Comparison of ENCODE assay signal across 11 mouse cellular contexts in genomic region chr17:25686323-25686722, GRCm38 (mm10). TPM values are rescaled to one million over a fixed set of nuclear protein-coding genes. Genes with fewer than 3 reads are reported as not detected.
DNase-seq lines count a peak whose midpoint lies in the region; ATAC-seq and TF ChIP-seq lines count a peak whose summit lies in the region.
"Had no signal": no experiment of that assay in that cellular context is flagged by ENCODE, and none has a peak within 500 bp of the region (broad histone marks: within the 10 kb centered on the region; RNA-seq: fewer than 3 reads in every experiment).

No protein-coding gene starts in this region.

- H3K4me3 ChIP-seq in forebrain, embryonic 11.5 days (ENCODE audit: low read depth, low read length), result no peak overlapping the region
- no peak overlapping the region for H3K4me3 ChIP-seq in forebrain, embryonic 15.5 days
- no peak overlapping the region for H3K4me3 ChIP-seq in liver, embryonic 11.5 days (ENCODE audit: low read depth, low read length)
- H3K4me3 ChIP-seq in CH12.LX (replicated peaks in 1 of 3; ENCODE audit: low read depth in 2 of 3, low read length in 2 of 3, poor library complexity in 1 of 3), result no peak overlapping the region
- no peak overlapping the region for H3K4me3 ChIP-seq in embryonic fibroblast, embryonic 13.5 days (ENCODE audit: insufficient read depth, low read length)
- H3K4me3 ChIP-seq: heart, embryonic 13.5 days; liver, embryonic 15.5 days had no signal

- DNase-seq in forebrain, embryonic 11.5 days (ENCODE audit: low spot score), result peak; percentile 70
- DNase-seq in liver (peak; percentile 14), CH12.LX (ENCODE audit: extremely low read depth) (peak; percentile 17)
- no peak for DNase-seq in liver, embryonic 11.5 days (ENCODE audit: low spot score)
- no peak for DNase-seq in frontal cortex, postnatal 25 days (ENCODE audit: low spot score in 2 of 2)
- DNase-seq in adrenal gland, adult (ENCODE audit: inconsistent age in 2 of 2, low spot score in 1 of 2), result no peak

- TF ChIP-seq RAD21 in CH12.LX (IDR thresholded peaks at IDR 0.05; ENCODE audit: low read depth, low read length), result no peak; the same call in 1 of the 2 replicates

- dilution Hi-C loops in CH12.LX (cut with MboI; ENCODE audit: extremely low pct_ligation_motif_present, extremely low pct_unique_long_range_greater_than_20kb, low sequenced_read_pairs), result no loop called here

- H3K79me2 ChIP-seq in CH12.LX (replicated peaks; ENCODE audit: control insufficient read depth, extremely low read depth, insufficient read depth, poor library complexity, severe bottlenecking), result no peaks in the 10 kb centered on the region

- H3K9ac ChIP-seq in forebrain, embryonic 11.5 days (ENCODE audit: low read length), result no peak overlapping the region
- no peak overlapping the region for H3K9ac ChIP-seq in forebrain, embryonic 15.5 days (replicated peaks)
- no peak overlapping the region for H3K9ac ChIP-seq in liver, embryonic 11.5 days (ENCODE audit: low read depth, low read length)
- H3K9ac ChIP-seq in CH12.LX (ENCODE audit: insufficient read depth, low read depth), result no peak overlapping the region
- H3K9ac ChIP-seq: heart, embryonic 13.5 days; liver, embryonic 15.5 days had no signal

- H3K27me3 ChIP-seq in forebrain, embryonic 11.5 days (ENCODE audit: control insufficient read depth, insufficient read depth, low read length), result no peaks in the 10 kb centered on the region
- H3K27me3 ChIP-seq in forebrain, embryonic 15.5 days, result no peaks in the 10 kb centered on the region
- peaks cover 10% of the 10 kb centered on the region; the same call in 1 of the 2 replicates for H3K27me3 ChIP-seq in liver, embryonic 11.5 days (replicated peaks; ENCODE audit: control insufficient read depth, insufficient read depth, low read length)
- H3K27me3 ChIP-seq in CH12.LX (replicated peaks), result peaks cover 88% of the 10 kb centered on the region

- H3K36me3 ChIP-seq in forebrain, embryonic 11.5 days (ENCODE audit: control insufficient read depth, insufficient read depth, low read length), result no peaks in the 10 kb centered on the region
- H3K36me3 ChIP-seq in forebrain, embryonic 15.5 days, result no peaks in the 10 kb centered on the region
- H3K36me3 ChIP-seq in liver, embryonic 11.5 days (ENCODE audit: control insufficient read depth, insufficient read depth, low read length), result no peaks in the 10 kb centered on the region
- H3K36me3 ChIP-seq in CH12.LX (replicated peaks in 1 of 2; ENCODE audit: control insufficient read depth in 1 of 2, insufficient read depth in 1 of 2, low read length in 1 of 2), result no peaks in the 10 kb centered on the region
- H3K36me3 ChIP-seq: heart, embryonic 13.5 days; liver, embryonic 15.5 days had no signal

- no peak for TF ChIP-seq POLR2A in CH12.LX (IDR thresholded peaks at IDR 0.05; ENCODE audit: low read depth, low read length)
- no peak for TF ChIP-seq POLR2A in embryonic fibroblast, embryonic 13.5 days (IDR thresholded peaks at IDR 0.05; ENCODE audit: low read depth, low read length)

- 57% methylated on average over 7 of the region's 7 CpGs for WGBS in forebrain, embryonic 11.5 days
- 50% methylated on average over 7 of the region's 7 CpGs for WGBS in forebrain, embryonic 15.5 days
- WGBS in liver, embryonic 11.5 days, result 35% methylated on average over 7 of the region's 7 CpGs

- no peak for TF ChIP-seq EP300 in CH12.LX (IDR thresholded peaks at IDR 0.05; ENCODE audit: low read length)

- H3K27ac ChIP-seq in forebrain, embryonic 11.5 days (ENCODE audit: low read depth, low read length), result no peak overlapping the region
- no peak overlapping the region for H3K27ac ChIP-seq in forebrain, embryonic 15.5 days (replicated peaks)
- H3K27ac ChIP-seq in liver, embryonic 11.5 days (ENCODE audit: low read depth, low read length), result no peak overlapping the region
- no peak overlapping the region for H3K27ac ChIP-seq in CH12.LX (ENCODE audit: insufficient read depth, low read depth)
- H3K27ac ChIP-seq in embryonic fibroblast, embryonic 13.5 days (ENCODE audit: insufficient read depth, low read length), result no peak overlapping the region
- H3K27ac ChIP-seq: heart, embryonic 13.5 days; liver, embryonic 15.5 days had no signal

- H3K4me2 ChIP-seq in forebrain, embryonic 11.5 days (ENCODE audit: low read depth, low read length, severe bottlenecking), result no peak overlapping the region
- no peak overlapping the region for H3K4me2 ChIP-seq in forebrain, embryonic 15.5 days (replicated peaks)
- H3K4me2 ChIP-seq in liver, embryonic 11.5 days, result no peak overlapping the region
- H3K4me2 ChIP-seq in CH12.LX (ENCODE audit: insufficient read depth, low read depth, poor library complexity, severe bottlenecking), result no peak overlapping the region
- H3K4me2 ChIP-seq: heart, embryonic 13.5 days; liver, embryonic 15.5 days had no signal

- peak; percentile 11 to 33; a peak in 2 of 4 replicates for TF ChIP-seq CTCF in CH12.LX (conservative IDR thresholded peaks at IDR 0.05 in 1 of 2, IDR thresholded peaks at IDR 0.05 in 1 of 2; ENCODE audit: low read depth in 2 of 2, low read length in 2 of 2)
- peak; percentile 35; the same call in 1 of the 2 replicates for TF ChIP-seq CTCF in embryonic fibroblast, embryonic 13.5 days (IDR thresholded peaks at IDR 0.05; ENCODE audit: borderline replicate concordance, insufficient read depth, low read length)

- H3K9me3 ChIP-seq in forebrain, embryonic 11.5 days (ENCODE audit: control insufficient read depth, low read length), result no peaks in the 10 kb centered on the region
- H3K9me3 ChIP-seq in forebrain, embryonic 15.5 days, result no peaks in the 10 kb centered on the region
- no peaks in the 10 kb centered on the region for H3K9me3 ChIP-seq in liver, embryonic 11.5 days (ENCODE audit: control insufficient read depth, low read length)
- no peaks in the 10 kb centered on the region for H3K9me3 ChIP-seq in CH12.LX (replicated peaks; ENCODE audit: low read length)
- H3K9me3 ChIP-seq: heart, embryonic 13.5 days; liver, embryonic 15.5 days had no signal

- in situ Hi-C loops in CH12.LX (cut with MboI; ENCODE audit: low pct_ligation_motif_present, low pct_unique_long_range_greater_than_20kb, low sequenced_read_pairs), result no loop called here

- no peak for ATAC-seq in forebrain, embryonic 11.5 days (replicated peaks; ENCODE audit: low FRiP score)
- ATAC-seq in forebrain, embryonic 15.5 days (replicated peaks), result no peak
- ATAC-seq in liver, embryonic 11.5 days (replicated peaks; ENCODE audit: low FRiP score), result no peak

- no peaks in the 10 kb centered on the region for H3K4me1 ChIP-seq in forebrain, embryonic 11.5 days (replicated peaks; ENCODE audit: control insufficient read depth, insufficient read depth, low read length)
- peaks cover 6% of the 10 kb centered on the region; the same call in 1 of the 2 replicates for H3K4me1 ChIP-seq in forebrain, embryonic 15.5 days
- H3K4me1 ChIP-seq in liver, embryonic 11.5 days (replicated peaks; ENCODE audit: control insufficient read depth, insufficient read depth, low read length), result no peaks in the 10 kb centered on the region
- no peaks in the 10 kb centered on the region for H3K4me1 ChIP-seq in CH12.LX (ENCODE audit: control insufficient read depth in 1 of 2, insufficient read depth in 2 of 2)
- H3K4me1 ChIP-seq in embryonic fibroblast, embryonic 13.5 days (ENCODE audit: control insufficient read depth, insufficient read depth, low read length), result no peaks in the 10 kb centered on the region
- H3K4me1 ChIP-seq: heart, embryonic 13.5 days; liver, embryonic 15.5 days had no signal

TF ChIP-seq in CH12.LX, 34 proteins besides CTCF, POLR2A, EP300 and RAD21 (continues in another document):
- TF ChIP-seq NRF1 (IDR thresholded peaks at IDR 0.05; ENCODE audit: low read depth, low read length) (no peak), MXI1 (IDR thresholded peaks at IDR 0.05; ENCODE audit: low read depth, low read length) (no peak), ELF1 (IDR thresholded peaks at IDR 0.05; ENCODE audit: low read depth, low read length) (no peak)

RNA-seq across cellular contexts. Expression of gene Gng13, which starts 30.6 kb away (rescaled TPM):
- polyA plus RNA-seq in forebrain, embryonic 11.5 days (2014; fragmentation: Nextera tagmentation; extraction: Ambion mirVana), result 0.92 and 1.8 TPM in 2 replicates
- 1.6 and 1.7 TPM in 2 replicates for polyA plus RNA-seq in forebrain, embryonic 15.5 days (2015; fragmentation: Nextera tagmentation; extraction: Ambion mirVana)
- polyA plus RNA-seq in liver, embryonic 11.5 days (2014; fragmentation: Nextera tagmentation; extraction: Ambion mirVana), result 0.42 and 1.3 TPM in 2 replicates
- total RNA-seq in CH12.LX (2012; rRNA removed) (2.9 and 3.4 TPM in 2 replicates), CH12.LX (2014; rRNA removed) (not detected in 2 replicates)
- 1.3 and 1.9 TPM in 2 replicates for polyA plus RNA-seq in CH12.LX (2012; ENCODE audit: insufficient read length, low read depth)
- not detected in 2 replicates for polyA plus RNA-seq in embryonic fibroblast, embryonic 13.5 days (2011; ENCODE audit: insufficient read length, low read depth, missing spikeins)
- polyA plus RNA-seq: liver, embryonic 15.5 days had no signal

RNA-seq across cellular contexts. Expression of gene Chtf18, which starts 40.9 kb away (rescaled TPM):
- polyA plus RNA-seq in forebrain, embryonic 11.5 days (2014; fragmentation: Nextera tagmentation; extraction: Ambion mirVana), result 34.6 and 36.0 TPM in 2 replicates
- polyA plus RNA-seq in forebrain, embryonic 15.5 days (2015; fragmentation: Nextera tagmentation; extraction: Ambion mirVana), result 14.5 and 14.8 TPM in 2 replicates
- polyA plus RNA-seq in liver, embryonic 11.5 days (2014; fragmentation: Nextera tagmentation; extraction: Ambion mirVana), result 32.0 and 35.6 TPM in 2 replicates
- total RNA-seq in CH12.LX (2012; rRNA removed) (24.8 and 34.5 TPM in 2 replicates), CH12.LX (2014; rRNA removed) (11.9 and 14.5 TPM in 2 replicates)
- polyA plus RNA-seq in CH12.LX (2012; ENCODE audit: insufficient read length, low read depth), result 38.2 and 49.9 TPM in 2 replicates
- 9.0 and 10.7 TPM in 2 replicates for polyA plus RNA-seq in embryonic fibroblast, embryonic 13.5 days (2011; ENCODE audit: insufficient read length, low read depth, missing spikeins)

RNA-seq across cellular contexts. Expression of gene Rpusd1, which starts 41.1 kb away (rescaled TPM):
- polyA plus RNA-seq in forebrain, embryonic 11.5 days (2014; fragmentation: Nextera tagmentation; extraction: Ambion mirVana), result 20.4 and 22.6 TPM in 2 replicates
- polyA plus RNA-seq in forebrain, embryonic 15.5 days (2015; fragmentation: Nextera tagmentation; extraction: Ambion mirVana), result 24.2 and 26.3 TPM in 2 replicates
- 16.6 and 17.5 TPM in 2 replicates for polyA plus RNA-seq in liver, embryonic 11.5 days (2014; fragmentation: Nextera tagmentation; extraction: Ambion mirVana)
- total RNA-seq in CH12.LX (2012; rRNA removed) (5.8 and 7.2 TPM in 2 replicates), CH12.LX (2014; rRNA removed) (4.4 and 5.6 TPM in 2 replicates)
- polyA plus RNA-seq in CH12.LX (2012; ENCODE audit: insufficient read length, low read depth), result 11.7 and 13.8 TPM in 2 replicates
- polyA plus RNA-seq in embryonic fibroblast, embryonic 13.5 days (2011; ENCODE audit: insufficient read length, low read depth, missing spikeins), result 10.0 and 13.0 TPM in 2 replicates

RNA-seq across cellular contexts. Expression of gene Mslnl, which starts 49.5 kb away (rescaled TPM):
- polyA plus RNA-seq in forebrain, embryonic 11.5 days (2014; fragmentation: Nextera tagmentation; extraction: Ambion mirVana), result not detected in 2 replicates
- not detected in 2 replicates for polyA plus RNA-seq in forebrain, embryonic 15.5 days (2015; fragmentation: Nextera tagmentation; extraction: Ambion mirVana)
- polyA plus RNA-seq in liver, embryonic 11.5 days (2014; fragmentation: Nextera tagmentation; extraction: Ambion mirVana), result not detected in 2 replicates
- total RNA-seq in CH12.LX (2012; rRNA removed) (not detected in 2 replicates), CH12.LX (2014; rRNA removed) (not detected in 2 replicates)
- polyA plus RNA-seq in CH12.LX (2012; ENCODE audit: insufficient read length, low read depth), result not detected in 2 replicates
- polyA plus RNA-seq in embryonic fibroblast, embryonic 13.5 days (2011; ENCODE audit: insufficient read length, low read depth, missing spikeins), result not detected in 2 replicates
- polyA plus RNA-seq: heart, embryonic 13.5 days; liver, embryonic 15.5 days; stomach, embryonic 14.5 days had no signal

Comparison
In these comparisons a context has a peak if more than half of its experiments do, and no peak if none do; other contexts are left out.
1. DNase-seq: peak in forebrain, embryonic 11.5 days (single experiment), liver (single experiment) and CH12.LX (single experiment); none in liver, embryonic 11.5 days (single experiment), frontal cortex, postnatal 25 days (0 of 2) and adrenal gland, adult (0 of 2).